Mouse (Mus musculus): Measurements from ENCODE around the gene Ftsj3. TPM values are rescaled to one million over a fixed set of nuclear protein-coding genes. Genes with fewer than 3 reads are reported as not detected.
A peak's percentile ranks its signal among the peaks of the same experiment; 100 is the strongest.

Ftsj3 gene
- total and polyA plus RNA-seq, 2 experiments from 2014 or later, result 29.7 to 62.7 TPM

DNA sequence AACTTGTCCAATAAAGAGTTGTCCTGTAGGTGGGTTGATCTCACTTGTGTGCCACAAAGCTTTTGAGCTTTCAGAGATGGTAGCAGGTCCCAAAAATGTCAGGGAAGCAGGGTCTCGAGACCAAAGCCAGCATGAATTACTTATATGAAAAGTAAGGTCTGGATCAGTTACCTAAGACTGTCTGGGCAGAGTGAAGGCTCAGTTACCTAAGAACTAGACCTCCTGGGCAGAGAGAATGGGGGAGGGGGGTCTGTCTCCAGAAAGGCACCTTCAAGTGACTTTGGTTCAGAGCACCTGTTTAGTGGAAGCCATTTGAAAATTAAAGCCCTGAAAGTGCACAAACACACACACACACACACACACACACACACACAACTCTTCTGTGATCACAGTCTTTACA is 18.5 kb upstream of the Ftsj3 start:
- peaks cover 13% of the 10 kb centered on the region for H3K4me1 ChIP-seq (ENCODE audit: insufficient read depth)

DNA sequence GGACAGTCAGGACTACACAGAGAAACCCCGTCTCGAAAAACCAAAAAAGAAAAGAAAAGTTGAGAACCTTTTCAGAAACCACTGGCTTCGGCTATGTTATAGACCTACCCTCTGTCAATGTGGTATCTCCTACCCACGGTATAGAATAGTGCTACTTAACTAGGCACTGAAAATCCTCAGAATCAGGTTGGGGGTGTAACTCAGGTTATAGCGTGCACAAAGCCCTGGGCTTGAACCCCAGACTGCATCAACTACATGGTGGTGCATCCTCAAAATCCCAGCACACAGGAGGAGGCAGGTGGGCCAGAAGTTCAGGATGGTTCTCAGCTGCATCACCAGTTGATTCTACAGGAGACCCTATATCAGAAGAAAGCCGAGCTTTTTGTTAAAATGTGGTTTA is 17.9 kb upstream of the Ftsj3 start:
- H3K9me3 ChIP-seq (ENCODE audit: low read length), result no peaks in the 10 kb centered on the region
- H3K27ac ChIP-seq (ENCODE audit: low read depth, low read length), result no peak overlapping the region
- peaks cover 13% of the 10 kb centered on the region for H3K4me1 ChIP-seq (ENCODE audit: insufficient read depth)
- H3K4me2 ChIP-seq (ENCODE audit: low read depth), result no peak overlapping the region
- no peak overlapping the region for H3K4me3 ChIP-seq (ENCODE audit: low read depth, low read length)
- 96% methylated on average over 6 of the region's 6 CpGs for WGBS
- no peaks in the 10 kb centered on the region for H3K36me3 ChIP-seq (ENCODE audit: insufficient read depth)
- no peaks in the 10 kb centered on the region for H3K27me3 ChIP-seq (ENCODE audit: insufficient read depth, low read length)
- no peak overlapping the region for H3K9ac ChIP-seq
- ATAC-seq, result no peak
- no peak for DNase-seq
- no peak for TF ChIP-seq CTCF (IDR thresholded peaks at IDR 0.05; ENCODE audit: low read depth)

More for the DNA sequence above, 18.5 kb upstream of the Ftsj3 start:
- Histone ChIP-seq H3K36me3 (ENCODE audit: insufficient read depth) (no peaks in the 10 kb centered on the region), H3K9ac (no peak overlapping the region), H3K4me3 (ENCODE audit: low read depth, low read length) (no peak overlapping the region), H3K27ac (ENCODE audit: low read depth, low read length) (no peak overlapping the region), H3K9me3 (ENCODE audit: low read length) (no peaks in the 10 kb centered on the region), H3K4me2 (ENCODE audit: low read depth) (no peak overlapping the region), H3K27me3 (ENCODE audit: insufficient read depth, low read length) (no peaks in the 10 kb centered on the region)
- no peak for TF ChIP-seq CTCF (IDR thresholded peaks at IDR 0.05; ENCODE audit: low read depth)
- ATAC-seq (no peak), DNase-seq (no peak)
- 93% methylated on average over 1 of the region's 1 CpGs for WGBS

DNA sequence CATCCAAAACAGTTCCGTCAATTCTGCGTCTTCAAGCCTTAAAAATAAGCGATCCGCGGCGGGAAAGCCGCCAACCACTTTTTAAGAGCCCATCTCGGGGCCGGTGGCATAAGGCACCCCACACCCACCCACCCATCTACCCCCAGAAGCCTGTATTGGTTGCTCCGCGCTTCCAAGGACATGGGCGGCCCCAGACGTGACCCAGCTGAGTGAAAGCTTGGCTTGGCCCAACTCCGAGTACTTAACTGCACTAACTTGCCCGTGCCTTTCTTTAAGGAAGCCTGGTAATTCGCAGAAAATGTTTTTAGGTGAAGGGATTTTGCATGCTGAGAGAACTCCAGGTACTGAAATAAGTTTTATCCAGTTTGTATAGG is 17.4 kb upstream of the Ftsj3 start:
- Histone ChIP-seq H3K9ac (peak overlapping the region; percentile 45; the same call in 1 of the 2 replicates), H3K36me3 (ENCODE audit: insufficient read depth) (no peaks in the 10 kb centered on the region), H3K27me3 (ENCODE audit: insufficient read depth, low read length) (no peaks in the 10 kb centered on the region), H3K27ac (ENCODE audit: low read depth, low read length) (peak overlapping the region; percentile 76), H3K4me3 (ENCODE audit: low read depth, low read length) (peak overlapping the region; percentile 93), H3K4me2 (ENCODE audit: low read depth) (peak overlapping the region; percentile 75), H3K4me1 (ENCODE audit: insufficient read depth) (peaks cover 13% of the 10 kb centered on the region), H3K9me3 (ENCODE audit: low read length) (no peaks in the 10 kb centered on the region)
- TF ChIP-seq CTCF (IDR thresholded peaks at IDR 0.05; ENCODE audit: low read depth), result no peak
- ATAC-seq (no peak), DNase-seq (no peak)
- 14% methylated on average over 16 of the region's 16 CpGs for WGBS

DNA sequence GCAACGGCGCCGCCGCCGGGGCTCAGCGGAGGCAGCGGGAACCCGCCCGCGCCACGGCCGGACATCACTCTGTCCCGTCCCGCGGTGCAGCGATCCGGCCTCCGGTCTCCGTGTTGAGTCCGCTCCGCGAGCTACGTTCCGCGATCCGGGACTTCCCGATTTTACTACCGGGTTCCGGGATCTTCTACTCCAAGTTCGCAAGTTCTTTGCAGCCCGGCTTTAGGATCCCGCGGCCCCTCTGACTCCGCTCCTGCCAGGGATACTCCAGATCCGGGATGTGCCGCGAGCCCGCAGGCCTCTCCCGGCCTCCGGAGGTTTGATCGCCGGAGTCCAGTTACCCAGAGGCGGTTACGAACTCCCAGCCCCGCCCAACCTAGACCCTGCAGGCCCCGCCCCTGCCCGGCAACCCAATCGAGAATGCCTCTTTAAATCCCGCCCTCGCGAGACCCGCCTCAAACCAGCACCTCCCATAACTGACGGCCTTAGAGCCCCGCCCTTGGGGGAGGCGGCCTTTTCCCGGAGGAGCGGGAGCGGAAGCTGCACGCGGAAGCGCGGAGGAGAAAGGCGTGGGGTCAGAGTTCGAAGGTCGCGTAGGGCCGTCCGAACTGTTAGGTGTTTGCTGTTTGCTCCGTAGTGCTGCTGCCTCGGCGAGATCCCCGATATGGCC is 16.9 kb upstream of the Ftsj3 start, which contains the start of gene Smarcd2:
TSS of gene Smarcd2 (minus strand) at position 329 of the 667 bp plus-strand sequence.
- peak within 1 kb of the TSS; percentile 75 for H3K4me2 ChIP-seq (ENCODE audit: low read depth)

DNA sequence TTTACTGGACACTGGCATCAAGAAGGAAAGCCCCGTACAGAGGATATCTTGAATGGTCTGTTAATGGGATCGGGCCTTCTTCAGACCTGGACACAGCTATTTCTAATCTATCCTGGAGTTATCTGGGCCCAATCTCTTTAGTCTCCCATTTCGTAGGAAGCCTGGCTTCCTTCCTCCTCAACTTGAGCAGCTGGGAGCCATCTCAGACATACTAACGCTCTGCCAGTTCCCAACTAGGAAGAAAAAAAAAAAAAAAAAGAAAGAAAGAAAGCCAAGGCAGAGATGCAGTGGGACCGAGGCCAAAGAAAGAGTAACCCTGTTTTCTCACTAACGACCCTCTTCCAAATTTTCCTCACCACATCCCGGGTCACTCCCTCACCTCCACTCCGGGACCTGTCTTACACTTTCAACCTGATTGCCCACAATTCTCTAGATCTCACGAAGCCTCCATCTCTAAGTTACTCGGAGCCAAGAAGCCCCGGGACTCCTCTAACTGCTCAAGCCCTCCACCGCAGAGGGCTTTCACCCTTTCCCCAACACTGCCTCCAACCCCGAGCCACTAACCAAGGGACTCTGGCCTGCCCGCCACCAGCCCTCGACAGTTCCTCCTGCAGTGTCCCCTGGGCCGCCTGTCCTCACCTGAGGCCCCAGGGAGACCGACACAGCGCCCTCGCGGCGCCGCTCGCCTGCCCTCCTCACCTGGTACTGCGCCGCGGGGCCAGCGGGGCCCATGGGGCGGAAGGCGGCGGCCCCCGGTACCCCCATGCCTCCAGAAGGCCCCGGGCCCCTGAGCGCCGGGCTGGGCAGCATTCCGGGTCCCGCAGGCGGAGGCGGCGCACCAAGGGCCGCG is 16.1 kb upstream of the Ftsj3 start:
- Histone ChIP-seq H3K4me1 (ENCODE audit: insufficient read depth) (peaks cover 13% of the 10 kb centered on the region), H3K27me3 (ENCODE audit: insufficient read depth, low read length) (no peaks in the 10 kb centered on the region), H3K4me3 (ENCODE audit: low read depth, low read length) (peak overlapping the region; percentile 93), H3K36me3 (ENCODE audit: insufficient read depth) (0 out of 2 replicates have a peak, but pooled peaks cover 4% of the 10 kb centered on the region), H3K9me3 (ENCODE audit: low read length) (no peaks in the 10 kb centered on the region), H3K9ac (peak overlapping the region; percentile 81), H3K27ac (ENCODE audit: low read depth, low read length) (peak overlapping the region; percentile 87), H3K4me2 (ENCODE audit: low read depth) (peak overlapping the region; percentile 75)
- ATAC-seq (peak; percentile 1), DNase-seq (peak; percentile 47)
- WGBS, result 2% methylated on average over 35 of the region's 41 CpGs
- no peak for TF ChIP-seq CTCF (IDR thresholded peaks at IDR 0.05; ENCODE audit: low read depth)

More for the DNA sequence above, 16.9 kb upstream of the Ftsj3 start, which contains the start of gene Smarcd2:
- Histone ChIP-seq H3K9me3 (ENCODE audit: low read length) (no peaks in the 10 kb centered on the region), H3K9ac (peak within 1 kb of the TSS; percentile 81), H3K4me3 (ENCODE audit: low read depth, low read length) (peak within 1 kb of the TSS; percentile 93), H3K27ac (ENCODE audit: low read depth, low read length) (peak within 1 kb of the TSS; percentile 87), H3K36me3 (ENCODE audit: insufficient read depth) (no peaks in the 10 kb centered on the region), H3K27me3 (ENCODE audit: insufficient read depth, low read length) (no peaks in the 10 kb centered on the region), H3K4me1 (ENCODE audit: insufficient read depth) (peaks cover 13% of the 10 kb centered on the region)
- ATAC-seq (peak; percentile 94), DNase-seq (peak; percentile 98)
- no peak for TF ChIP-seq CTCF (IDR thresholded peaks at IDR 0.05; ENCODE audit: low read depth)
- under 1% methylated on average over 61 of the region's 72 CpGs for WGBS

DNA sequence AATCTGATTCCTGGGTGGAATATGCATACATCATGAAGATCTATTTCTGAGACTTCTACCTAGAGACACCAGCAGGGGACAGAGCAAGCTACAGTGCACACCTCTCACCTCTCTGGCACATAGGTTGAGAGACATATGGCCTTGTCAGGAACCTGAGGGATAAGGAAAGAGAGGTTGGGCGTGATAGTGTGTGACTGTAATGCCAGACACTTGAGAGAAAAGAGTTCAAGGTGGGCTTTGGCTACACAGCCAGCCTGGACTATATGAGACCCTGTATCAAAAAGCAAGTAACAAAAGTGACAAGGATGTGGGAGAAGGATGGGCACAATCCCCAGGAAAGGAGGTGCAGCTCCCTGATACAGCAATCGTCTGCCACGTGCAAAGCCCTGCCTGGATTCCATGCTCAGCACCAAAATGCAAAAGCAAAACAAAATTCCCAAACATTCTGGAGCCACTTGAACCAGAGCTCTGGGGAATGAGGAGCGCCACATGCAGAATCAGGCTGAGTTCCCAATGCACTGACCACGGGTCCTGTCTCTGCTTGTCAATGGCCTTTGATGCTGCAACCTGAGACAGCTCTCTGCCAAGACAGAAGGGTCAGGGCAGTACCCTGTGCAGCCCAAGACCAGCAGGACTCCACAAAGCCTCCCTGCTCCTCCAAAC is 15.4 kb upstream of the Ftsj3 start:
- peak overlapping the region; percentile 81 for H3K9ac ChIP-seq
- no peak for DNase-seq
- peaks cover 12% of the 10 kb centered on the region; the same call in 1 of the 2 replicates for H3K36me3 ChIP-seq (ENCODE audit: insufficient read depth)
- H3K4me3 ChIP-seq (ENCODE audit: low read depth, low read length), result peak overlapping the region; percentile 93
- TF ChIP-seq CTCF (IDR thresholded peaks at IDR 0.05; ENCODE audit: low read depth), result peak; percentile 21
- no peak for ATAC-seq
- 36% methylated on average over 5 of the region's 5 CpGs for WGBS
- no peaks in the 10 kb centered on the region for H3K9me3 ChIP-seq (ENCODE audit: low read length)
- H3K4me1 ChIP-seq (ENCODE audit: insufficient read depth), result peaks cover 13% of the 10 kb centered on the region
- H3K27me3 ChIP-seq (ENCODE audit: insufficient read depth, low read length), result no peaks in the 10 kb centered on the region
- peak overlapping the region; percentile 75 for H3K4me2 ChIP-seq (ENCODE audit: low read depth)
- H3K27ac ChIP-seq (ENCODE audit: low read depth, low read length), result peak overlapping the region; percentile 87; the same call in 1 of the 2 replicates
